Mouse (Mus musculus): ENCODE results near the gene Tlcd1. TPM values are rescaled to one million over a fixed set of nuclear protein-coding genes. Genes with fewer than 3 reads are reported as not detected.

The Tlcd1 gene
- polyA plus RNA-seq, 1 experiment from 2014 or later: 13.6 TPM

GRCm38 (mm10) chr11:78174506-78174905 is 2.0 kb upstream of the Tlcd1 start:
- ATAC-seq: no peak
- POLR2A ChIA-PET: interaction anchor here (6.3 kb wide), 1 partner anchor 10 kb away, joined by 50 read pairs; the partner anchor contains the start of gene Traf4
- no peak for DNase-seq (ENCODE audit: low read depth, low spot score)
- CTCF ChIA-PET: interaction anchor here (1.0 to 1.3 kb wide), 3 partner anchors 16 to 116 kb away, joined by 3 to 4 read pairs (median 3); no protein-coding TSS in a partner anchor
- in situ Hi-C loops (cut with MboI; ENCODE audit: low pct_unique_long_range_greater_than_20kb): loop anchor here (10.0 kb wide), 1 partner anchor 350 kb away; no protein-coding TSS in a partner anchor
- no peaks in the 10 kb centered on the region for H3K27me3 ChIP-seq
- no peak for TF ChIP-seq CTCF (IDR thresholded peaks at IDR 0.05)

GRCm38 (mm10) chr11:78175771-78176401 is 625 bp upstream of the Tlcd1 start:
- TF ChIP-seq CTCF (IDR thresholded peaks at IDR 0.05): no peak
- in situ Hi-C loops (cut with MboI; ENCODE audit: low pct_unique_long_range_greater_than_20kb): loop anchor here (10.0 kb wide), 1 partner anchor 351 kb away; no protein-coding TSS in a partner anchor
- ChIA-PET CTCF (interaction anchor here (0.8 to 2.3 kb wide), 8 partner anchors 9 to 131 kb away, joined by 3 to 16 read pairs (median 6); partner anchors contain the start of genes Fam222b and Traf4), POLR2A (interaction anchor here (1.1 to 6.3 kb wide), 3 partner anchors 12 to 14 kb away, joined by 3 to 50 read pairs (median 4); partner anchors contain the start of gene Traf4)
- DNase-seq (ENCODE audit: low read depth, low spot score) (no peak), ATAC-seq (peak; percentile 25)
- H3K27me3 ChIP-seq: no peaks in the 10 kb centered on the region

GRCm38 (mm10) chr11:78176905-78177331 is 407 bp downstream of the Tlcd1 start:
- ATAC-seq (no peak), DNase-seq (ENCODE audit: low read depth, low spot score) (no peak)
- no peak for TF ChIP-seq CTCF (IDR thresholded peaks at IDR 0.05)
- H3K27me3 ChIP-seq: no peaks in the 10 kb centered on the region
- ChIA-PET POLR2A (interaction anchor here (0.7 to 6.3 kb wide), 6 partner anchors 9 to 60 kb away, joined by 3 to 50 read pairs (median 4); partner anchors contain the start of gene Traf4), CTCF (interaction anchor here (1.2 to 2.3 kb wide), 9 partner anchors 10 to 120 kb away, joined by 3 to 16 read pairs (median 6); partner anchors contain the start of genes Fam222b and Traf4)
- in situ Hi-C loops (cut with MboI; ENCODE audit: low pct_unique_long_range_greater_than_20kb): loop anchor here (10.0 kb wide), 1 partner anchor 352 kb away; no protein-coding TSS in a partner anchor

- no peak for TF ChIP-seq CTCF (IDR thresholded peaks at IDR 0.05)
- DNase-seq (ENCODE audit: low read depth, low spot score): no peak
- in situ Hi-C loops (cut with MboI; ENCODE audit: low pct_unique_long_range_greater_than_20kb): loop anchor here (10.0 kb wide), 1 partner anchor 353 kb away; no protein-coding TSS in a partner anchor
- H3K27me3 ChIP-seq: no peaks in the 10 kb centered on the region
- ChIA-PET CTCF (interaction anchor here (0.9 to 2.3 kb wide), 11 partner anchors 11 to 120 kb away, joined by 3 to 16 read pairs (median 4); partner anchors contain the start of genes Fam222b and Traf4), POLR2A (interaction anchor here (1.0 to 6.3 kb wide), 5 partner anchors 10 to 60 kb away, joined by 3 to 50 read pairs (median 4); partner anchors contain the start of gene Traf4)
- peak; percentile 10 for ATAC-seq
Measured at GRCm38 (mm10) chr11:78177437-78177836, 926 bp downstream of the Tlcd1 start.

GRCm38 (mm10) chr11:78177903-78178858 is 1.7 kb downstream of the Tlcd1 start:
- ChIA-PET POLR2A (interaction anchor here (1.0 to 6.3 kb wide), 4 partner anchors 10 to 61 kb away, joined by 3 to 50 read pairs (median 4); partner anchors contain the start of gene Traf4), CTCF (interaction anchor here (0.9 to 2.3 kb wide), 9 partner anchors 11 to 120 kb away, joined by 3 to 16 read pairs (median 4); partner anchors contain the start of genes Fam222b and Traf4)
- H3K27me3 ChIP-seq: no peaks in the 10 kb centered on the region
- TF ChIP-seq CTCF (IDR thresholded peaks at IDR 0.05): no peak
- ATAC-seq (peak; percentile 80), DNase-seq (ENCODE audit: low read depth, low spot score) (no peak)
- in situ Hi-C loops (cut with MboI; ENCODE audit: low pct_unique_long_range_greater_than_20kb): loop anchor here (10.0 kb wide), 1 partner anchor 353 kb away; no protein-coding TSS in a partner anchor

- no peak for DNase-seq (ENCODE audit: low read depth, low spot score)
- in situ Hi-C loops (cut with MboI; ENCODE audit: low pct_unique_long_range_greater_than_20kb): loop anchor here (10.0 kb wide), 1 partner anchor 354 kb away; no protein-coding TSS in a partner anchor
- H3K27me3 ChIP-seq: no peaks in the 10 kb centered on the region
- ChIA-PET CTCF (interaction anchor here (1.5 to 2.0 kb wide), 2 partner anchors 17 to 21 kb away, joined by 3 to 8 read pairs; no protein-coding TSS in a partner anchor), POLR2A (interaction anchor here (6.3 kb wide), 1 partner anchor 15 kb away, joined by 50 read pairs; the partner anchor contains the start of gene Traf4)
- ATAC-seq: no peak
- no peak for TF ChIP-seq CTCF (IDR thresholded peaks at IDR 0.05)
Measured at GRCm38 (mm10) chr11:78178859-78179437, 2.4 kb downstream of the Tlcd1 start.

- H3K27me3 ChIP-seq: no peaks in the 10 kb centered on the region
- TF ChIP-seq CTCF (IDR thresholded peaks at IDR 0.05): no peak
- CTCF ChIA-PET: no interaction called here
- POLR2A ChIA-PET: interaction anchor here (0.5 to 0.9 kb wide), 2 partner anchors 8 to 23 kb away, joined by 3 to 4 read pairs; no protein-coding TSS in a partner anchor
- in situ Hi-C loops (cut with MboI; ENCODE audit: low pct_unique_long_range_greater_than_20kb): loop anchor here (10.0 kb wide), 1 partner anchor 355 kb away; no protein-coding TSS in a partner anchor
- ATAC-seq: no peak
- no peak for DNase-seq (ENCODE audit: low read depth, low spot score)
Measured at GRCm38 (mm10) chr11:78179438-78179999, 3.0 kb downstream of the Tlcd1 start.

- ChIA-PET POLR2A (interaction anchor here (0.5 to 0.9 kb wide), 2 partner anchors 8 to 24 kb away, joined by 3 to 4 read pairs; no protein-coding TSS in a partner anchor), CTCF (no interaction called here)
- H3K27me3 ChIP-seq: no peaks in the 10 kb centered on the region
- ATAC-seq (no peak), DNase-seq (ENCODE audit: low read depth, low spot score) (no peak)
- in situ Hi-C loops (cut with MboI; ENCODE audit: low pct_unique_long_range_greater_than_20kb): no loop called here
- TF ChIP-seq CTCF (IDR thresholded peaks at IDR 0.05): no peak
Measured at GRCm38 (mm10) chr11:78180081-78180761, 3.7 kb downstream of the Tlcd1 start.

Data from Patski (cell line).